Mouse (Mus musculus): ENCODE data around the gene Alox12e.

DNA sequence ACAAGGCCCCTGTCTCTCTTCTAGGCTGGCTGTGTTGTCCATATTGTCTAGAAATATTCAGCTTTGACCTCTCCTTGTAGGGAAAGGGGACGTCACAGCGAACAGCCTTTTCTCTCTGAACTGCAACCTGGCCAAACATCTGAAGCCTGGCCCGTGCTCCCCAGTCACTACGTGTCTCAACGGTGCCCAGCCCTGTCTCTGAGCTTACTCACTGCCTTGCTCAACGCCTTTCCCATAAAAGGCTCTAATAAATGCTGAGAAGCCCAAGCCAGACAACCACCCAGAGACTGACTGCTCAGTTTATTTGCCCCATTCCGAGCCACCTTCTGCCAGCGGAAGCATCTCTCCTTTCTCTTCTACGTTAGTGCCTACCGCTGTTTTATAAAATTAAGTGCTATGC is 34.3 kb downstream of the Alox12e start:
- no peak for TF ChIP-seq CTCF (IDR thresholded peaks at IDR 0.05; ENCODE audit: extremely low read depth, insufficient read depth, low read length)
- no peak for TF ChIP-seq POLR2A (IDR thresholded peaks at IDR 0.05; ENCODE audit: extremely low read depth, insufficient read depth, low read length)
